Mouse (Mus musculus) liver, adult 2 months (tissue): ENCODE measurements at regions not wholly inside any gene's neighbourhood (a gene's known extent, or its start where the extent isn't known, plus 50 kb on each side); places are given as distances from the start of the nearest gene placed in this dataset.
A peak's percentile ranks its signal among the peaks of the same experiment; 100 is the strongest.

Experiments
- DNase-seq: peaks from one replicate; pipeline ENCODE4 v3.0.0-alpha.2; 2011; ENCODE audit warnings: low read depth, low spot score; ENCODE audit errors: extremely low read depth
- H3K27ac ChIP-seq: fragments of 200-500 bp; replicated peaks from 2 replicates; pipeline ENCODE4 v1.5.1; 2012; ENCODE audit warnings: low read depth, mild to moderate bottlenecking, control low read depth, inconsistent platforms, low read length; ENCODE audit not compliant: insufficient read depth
- H3K27me3 ChIP-seq: fragments of 200-500 bp; 2 replicates; pipeline ENCODE4 v1.6.1; 2012; ENCODE audit warnings: mild to moderate bottlenecking, moderate library complexity, low read length, inconsistent platforms; ENCODE audit not compliant: control insufficient read depth, insufficient read depth
- H3K36me3 ChIP-seq: fragments of 200-500 bp; 2 replicates; pipeline ENCODE4 v1.6.1; 2012; ENCODE audit warnings: low read length, inconsistent platforms; ENCODE audit not compliant: control insufficient read depth, insufficient read depth
- H3K4me1 ChIP-seq: fragments of 200-500 bp; 2 replicates; pipeline ENCODE4 v1.6.1; 2011; ENCODE audit warnings: low read length; ENCODE audit not compliant: control insufficient read depth, insufficient read depth
- H3K4me3 ChIP-seq: fragments of 200-500 bp; 2 replicates; pipeline ENCODE4 v1.5.1; 2011; ENCODE audit warnings: low read depth, mild to moderate bottlenecking, control low read depth, low read length, moderate library complexity; ENCODE audit not compliant: insufficient read depth
- H3K79me2 ChIP-seq: fragments of 200-500 bp; 2 replicates; pipeline ENCODE4 v1.6.1; 2012; ENCODE audit warnings: inconsistent platforms, mild to moderate bottlenecking, low read length, moderate library complexity; ENCODE audit not compliant: control insufficient read depth, insufficient read depth
- H3K9ac ChIP-seq: fragments of 200-500 bp; 2 replicates; pipeline ENCODE4 v1.6.1; 2012; ENCODE audit warnings: low read depth, mild to moderate bottlenecking, control low read depth, inconsistent platforms, low read length
- CTCF ChIP-seq: fragments of 200-500 bp; IDR thresholded peaks from 2 replicates; pipeline ENCODE4 v1.5.1; 2011; ENCODE audit warnings: low read depth, low read length, control low read depth
- POLR2A ChIP-seq: fragments of 200-500 bp; IDR thresholded peaks from 2 replicates; pipeline ENCODE4 v1.6.1; 2011; ENCODE audit warnings: low read length, control low read depth; ENCODE audit not compliant: insufficient read depth; ENCODE audit errors: extremely low read depth
- WGBS: fragments of 180-500 bp; shearing (Covaris S2); methylation state at CpG from one replicate; pipeline ENCODE4 v1.1.7; 2018; 5-methylcytosine and 5-hydroxymethylcytosine counted together

- DNase-seq, result no peak
- H3K9ac ChIP-seq, result no peak overlapping the region
- 73% methylated on average over 3 of the region's 3 CpGs for WGBS
- no peak overlapping the region for H3K27ac ChIP-seq
- TF ChIP-seq POLR2A (no peak), CTCF (no peak)
- H3K27me3 ChIP-seq, result no peaks in the 10 kb centered on the region
- H3K4me1 ChIP-seq, result peaks cover 11% of the 10 kb centered on the region
- no peaks in the 10 kb centered on the region for H3K79me2 ChIP-seq
- no peak overlapping the region for H3K4me3 ChIP-seq
- no peaks in the 10 kb centered on the region for H3K36me3 ChIP-seq
Observed at GRCm38 (mm10) chr1:154029826-154030225, 129.8 kb upstream of the Teddm2 start.

- Histone ChIP-seq H3K79me2 (no peaks in the 10 kb centered on the region), H3K4me3 (no peak overlapping the region), H3K9ac (peak overlapping the region; percentile 24; the same call in 1 of the 2 replicates), H3K27me3 (no peaks in the 10 kb centered on the region), H3K27ac (peak overlapping the region; percentile 29; the same call in 1 of the 2 replicates), H3K4me1 (peaks cover 15% of the 10 kb centered on the region), H3K36me3 (no peaks in the 10 kb centered on the region)
- no peak for TF ChIP-seq POLR2A
- peak; percentile 84 for TF ChIP-seq CTCF
- 10% methylated on average over 14 of the region's 14 CpGs for WGBS
- DNase-seq, result peak; percentile 71
Observed at GRCm38 (mm10) chr1:154032669-154033099, 132.7 kb upstream of the Teddm2 start.

GRCm38 (mm10) chr1:154033958-154034606 lies 134.1 kb upstream of the Teddm2 start:
- H3K79me2 ChIP-seq, result no peaks in the 10 kb centered on the region
- no peak overlapping the region for H3K4me3 ChIP-seq
- no peaks in the 10 kb centered on the region for H3K27me3 ChIP-seq
- H3K36me3 ChIP-seq, result no peaks in the 10 kb centered on the region
- peak overlapping the region; percentile 3; the same call in 1 of the 2 replicates for H3K9ac ChIP-seq
- peak; percentile 90 for DNase-seq
- H3K27ac ChIP-seq, result peak overlapping the region; percentile 51
- TF ChIP-seq POLR2A (no peak), CTCF (0 out of 2 replicates have a peak, but pooled peaks have one; percentile 7)
- WGBS, result 3% methylated on average over 13 of the region's 13 CpGs
- H3K4me1 ChIP-seq, result peaks cover 15% of the 10 kb centered on the region

- no peaks in the 10 kb centered on the region for H3K36me3 ChIP-seq
- no peak overlapping the region for H3K9ac ChIP-seq
- DNase-seq, result peak; percentile 72
- H3K27ac ChIP-seq, result peak overlapping the region; percentile 33; the same call in 1 of the 2 replicates
- no peak overlapping the region for H3K4me3 ChIP-seq
- no peaks in the 10 kb centered on the region for H3K27me3 ChIP-seq
- no peaks in the 10 kb centered on the region for H3K79me2 ChIP-seq
- H3K4me1 ChIP-seq, result peaks cover 15% of the 10 kb centered on the region
- WGBS, result 33% methylated on average over 4 of the region's 4 CpGs
- TF ChIP-seq CTCF (no peak), POLR2A (no peak)
Observed at GRCm38 (mm10) chr1:154036729-154037270, 136.8 kb upstream of the Teddm2 start.

GRCm38 (mm10) chr1:154038241-154038640 lies 138.2 kb upstream of the Teddm2 start:
- WGBS, result 89% methylated on average over 2 of the region's 2 CpGs
- DNase-seq, result no peak
- Histone ChIP-seq H3K79me2 (no peaks in the 10 kb centered on the region), H3K27ac (no peak overlapping the region), H3K4me3 (no peak overlapping the region), H3K27me3 (no peaks in the 10 kb centered on the region), H3K36me3 (no peaks in the 10 kb centered on the region), H3K9ac (no peak overlapping the region), H3K4me1 (peaks cover 12% of the 10 kb centered on the region)
- TF ChIP-seq CTCF (no peak), POLR2A (no peak)

- WGBS, result 79% methylated on average over 3 of the region's 3 CpGs
- Histone ChIP-seq H3K4me3 (no peak overlapping the region), H3K79me2 (no peaks in the 10 kb centered on the region), H3K9ac (no peak overlapping the region), H3K27ac (no peak overlapping the region), H3K36me3 (no peaks in the 10 kb centered on the region), H3K4me1 (peaks cover 4% of the 10 kb centered on the region; the same call in 1 of the 2 replicates), H3K27me3 (no peaks in the 10 kb centered on the region)
- TF ChIP-seq CTCF (no peak), POLR2A (no peak)
- no peak for DNase-seq
Observed at GRCm38 (mm10) chr1:154040907-154041306, 140.9 kb upstream of the Teddm2 start.
